Mouse (Mus musculus) cerebellum, adult 2 months (tissue): ENCODE measurements around the gene Galnt17. TPM values are rescaled to one million over a fixed set of nuclear protein-coding genes. Genes with fewer than 3 reads are reported as not detected.
A peak's percentile ranks its signal among the peaks of the same experiment; 100 is the strongest.

Experiments used
- DNase-seq, 2 experiments: peaks; one replicate each; pipeline ENCODE4 v3.0.0; 2021
- H3K27ac ChIP-seq: fragments of 200-500 bp; 2 replicates; pipeline ENCODE4 v1.5.1; 2012; ENCODE audit warnings: low read length, control low read depth, inconsistent platforms; ENCODE audit not compliant: insufficient read depth
- H3K27me3 ChIP-seq: fragments of 200-500 bp; 2 replicates; pipeline ENCODE4 v1.6.1; 2012; ENCODE audit warnings: inconsistent platforms, mild to moderate bottlenecking, low read length, moderate library complexity; ENCODE audit not compliant: control insufficient read depth, insufficient read depth
- H3K4me1 ChIP-seq: fragments of 200-500 bp; 2 replicates; pipeline ENCODE4 v1.6.1; 2011; ENCODE audit warnings: low read length; ENCODE audit not compliant: control insufficient read depth, insufficient read depth
- H3K4me3 ChIP-seq: fragments of 200-500 bp; replicated peaks from 2 replicates; pipeline ENCODE3; 2011; ENCODE audit warnings: mild to moderate bottlenecking, low read depth, low read length, control low read depth; ENCODE audit not compliant: insufficient read depth
- CTCF ChIP-seq: fragments of 200-500 bp; IDR thresholded peaks from 2 replicates; pipeline ENCODE4 v1.5.1; 2011; ENCODE audit warnings: low read depth, mild to moderate bottlenecking, control low read depth, low read length, moderate library complexity, borderline replicate concordance; ENCODE audit not compliant: insufficient read depth
- POLR2A ChIP-seq: fragments of 200-500 bp; IDR thresholded peaks from 2 replicates; pipeline ENCODE4 v1.6.1; 2011; ENCODE audit warnings: low read length, control low read depth, borderline replicate concordance; ENCODE audit not compliant: insufficient read depth
- WGBS: fragments of 180-500 bp; shearing (Covaris S2); methylation state at CpG from one replicate; pipeline ENCODE4 v1.1.7; 2018; 5-methylcytosine and 5-hydroxymethylcytosine counted together
- polyA plus RNA-seq: library from polyadenylated mRNA; depleted of rRNA; stranded (reverse); fragments of >200 nt; gene quantifications from 2 replicates; pipeline ENCODE4 v1.2.3, GENCODE M21; 2012

Galnt17 gene
- polyA plus RNA-seq, 1 experiment: 22.2 TPM

- DNase-seq: no peak
- H3K4me3 ChIP-seq: no peak overlapping the region
- H3K27me3 ChIP-seq: no peaks in the 10 kb centered on the region
Measured at GRCm38 (mm10) chr5:131280349-131280748, 27.9 kb downstream of the Galnt17 start.

GRCm38 (mm10) chr5:131279286-131279685 lies 29.0 kb downstream of the Galnt17 start:
- no peaks in the 10 kb centered on the region for H3K27me3 ChIP-seq
- no peak for TF ChIP-seq CTCF
- TF ChIP-seq POLR2A: no peak
- 0 out of 2 replicates have a peak, but pooled peaks cover 6% of the 10 kb centered on the region for H3K4me1 ChIP-seq
- 33% methylated on average over 10 of the region's 10 CpGs for WGBS
- no peak overlapping the region for H3K27ac ChIP-seq
- DNase-seq: peak in 1 of 2 experiments; percentile 58
- no peak overlapping the region for H3K4me3 ChIP-seq

More at GRCm38 (mm10) chr5:131280349-131280748, 27.9 kb downstream of the Galnt17 start:
- no peak overlapping the region for H3K27ac ChIP-seq
- peaks cover 9% of the 10 kb centered on the region; the same call in 1 of the 2 replicates for H3K4me1 ChIP-seq
- TF ChIP-seq POLR2A (no peak), CTCF (peak; percentile 42; the same call in 1 of the 2 replicates)
- WGBS: 61% methylated on average over 2 of the region's 2 CpGs

GRCm38 (mm10) chr5:131277227-131277626 lies 31.1 kb downstream of the Galnt17 start:
- no peaks in the 10 kb centered on the region for H3K27me3 ChIP-seq
- 35% methylated on average over 7 of the region's 7 CpGs for WGBS
- H3K27ac ChIP-seq: no peak overlapping the region
- peak in 1 of 2 experiments; percentile 33 for DNase-seq
- no peak for TF ChIP-seq CTCF
- no peak for TF ChIP-seq POLR2A
- H3K4me1 ChIP-seq: 0 out of 2 replicates have a peak, but pooled peaks cover 6% of the 10 kb centered on the region
- no peak overlapping the region for H3K4me3 ChIP-seq

GRCm38 (mm10) chr5:131266291-131266690 lies 42.0 kb downstream of the Galnt17 start:
- peak in 1 of 2 experiments; percentile 49 for DNase-seq
- peaks cover 3% of the 10 kb centered on the region for H3K4me1 ChIP-seq
- H3K27me3 ChIP-seq: no peaks in the 10 kb centered on the region
- 15% methylated on average over 2 of the region's 2 CpGs for WGBS
- H3K4me3 ChIP-seq: no peak overlapping the region
- H3K27ac ChIP-seq: no peak overlapping the region
- no peak for TF ChIP-seq POLR2A
- TF ChIP-seq CTCF: no peak

GRCm38 (mm10) chr5:131264145-131264544 lies 44.2 kb downstream of the Galnt17 start:
- no peak for TF ChIP-seq CTCF
- TF ChIP-seq POLR2A: no peak
- Histone ChIP-seq H3K4me1 (peaks cover 7% of the 10 kb centered on the region), H3K27ac (no peak overlapping the region), H3K27me3 (no peaks in the 10 kb centered on the region), H3K4me3 (no peak overlapping the region)
- WGBS: 88% methylated on average over 11 of the region's 11 CpGs
- no peak for DNase-seq

GRCm38 (mm10) chr5:131250701-131251636 lies 57.3 kb downstream of the Galnt17 start:
- no peak overlapping the region for H3K4me3 ChIP-seq
- H3K27me3 ChIP-seq: no peaks in the 10 kb centered on the region
- no peak overlapping the region for H3K27ac ChIP-seq
- peak; percentile 27 to 77 for DNase-seq
- WGBS: 72% methylated on average over 8 of the region's 8 CpGs
- H3K4me1 ChIP-seq: peaks cover 11% of the 10 kb centered on the region; the same call in 1 of the 2 replicates
- TF ChIP-seq POLR2A (no peak), CTCF (no peak)

- WGBS: 97% methylated on average over 3 of the region's 3 CpGs
- no peak for DNase-seq
- no peaks in the 10 kb centered on the region for H3K27me3 ChIP-seq
- no peak overlapping the region for H3K27ac ChIP-seq
- H3K4me3 ChIP-seq: no peak overlapping the region
- peaks cover 11% of the 10 kb centered on the region; the same call in 1 of the 2 replicates for H3K4me1 ChIP-seq
- TF ChIP-seq CTCF (no peak), POLR2A (no peak)
Measured at GRCm38 (mm10) chr5:131248416-131248815, 59.9 kb downstream of the Galnt17 start.
